ENCODE assay signal across 8 mouse cellular contexts in the genomic region with DNA sequence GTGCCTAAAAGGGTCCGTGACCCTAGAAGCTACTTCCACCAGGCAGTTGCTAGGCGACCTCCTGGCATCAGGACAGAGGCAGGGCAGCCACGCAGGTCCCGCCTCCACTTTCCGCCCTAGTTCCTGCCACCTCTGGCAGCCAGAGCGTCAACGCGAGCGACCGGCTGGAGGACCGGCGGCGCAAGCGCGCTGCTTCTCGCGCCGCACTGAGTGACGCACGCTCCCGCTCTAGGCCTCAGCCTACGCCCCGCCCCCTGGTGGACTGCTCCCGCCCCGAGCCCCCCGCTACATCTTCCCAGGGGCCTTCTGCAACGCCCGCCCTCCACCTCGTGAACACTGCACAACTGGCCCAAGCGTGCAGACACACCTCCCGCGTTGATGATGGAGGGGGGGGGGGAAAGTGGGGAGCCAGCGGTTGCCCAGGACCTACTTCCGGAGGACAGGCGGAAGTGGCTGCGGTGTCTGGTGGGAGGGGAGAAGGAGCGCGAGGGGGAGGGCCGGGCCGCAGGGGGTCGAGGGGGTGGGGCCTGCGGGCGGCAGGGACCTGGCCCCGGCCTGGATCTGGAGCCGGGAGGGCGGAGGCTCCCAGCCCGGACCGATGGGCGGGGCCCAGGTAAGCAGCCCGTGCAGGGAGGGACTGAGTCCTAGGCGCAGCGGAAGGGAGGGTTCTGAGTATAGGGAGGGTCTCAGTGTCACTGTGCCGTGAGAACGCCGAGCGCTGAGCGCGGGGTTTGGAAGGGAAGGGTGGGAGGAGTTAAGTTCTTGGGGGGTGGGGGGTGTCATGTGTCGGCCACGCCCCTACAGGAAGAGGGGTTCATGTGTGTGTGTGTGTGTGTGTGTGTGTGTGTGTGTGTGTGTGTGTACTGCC. TPM values are rescaled to one million over a fixed set of nuclear protein-coding genes. Genes with fewer than 3 reads are reported as not detected.
DNase-seq lines count a peak whose midpoint lies in the region; ATAC-seq and TF ChIP-seq lines count a peak whose summit lies in the region.

Mgat1 (plus strand) TSS at position 465 of the 868 bp plus-strand sequence.

- no peak for TF ChIP-seq EP300 in ES-Bruce4 (IDR thresholded peaks at IDR 0.05; ENCODE audit: insufficient read depth, low read depth, low read length)

- peak; percentile 96 for ATAC-seq in forebrain, embryonic 13.5 days
- ATAC-seq in neutrophil, adult 5-6 weeks (ENCODE audit: extremely low read depth, insufficient number of reproducible peaks, low FRiP score, poor library complexity, severe bottlenecking): peak; percentile 75

- H3K4me2 ChIP-seq in forebrain, embryonic 13.5 days: peak within 1 kb of the TSS; percentile 69

- peak within 1 kb of the TSS; percentile 69 for H3K9ac ChIP-seq in ES-Bruce4 (ENCODE audit: low read depth, poor library complexity, severe bottlenecking)
- peak within 1 kb of the TSS; percentile 78 for H3K9ac ChIP-seq in forebrain, embryonic 13.5 days

- DNase-seq in c-Kit-positive CD71-positive TER-119-positive erythroid progenitor cells, embryonic 14.5 days (ENCODE audit: low spot score): peak; percentile 87
- peak; percentile 95 to 96 for DNase-seq in heart, postnatal 10 days
- no peak for DNase-seq in large intestine, adult 2 months (ENCODE audit: low read depth, low spot score)
- DNase-seq in lung, adult 2 months: peak; percentile 89
- DNase-seq in thymus, adult 18-20 months: peak; percentile 94 to 95

- no peak for TF ChIP-seq CTCF in ES-Bruce4 (IDR thresholded peaks at IDR 0.05; ENCODE audit: low read depth, low read length)
- TF ChIP-seq CTCF in lung, adult 2 months (IDR thresholded peaks at IDR 0.05; ENCODE audit: insufficient read depth, low read length): no peak

- no peaks in the 10 kb centered on the region for H3K27me3 ChIP-seq in ES-Bruce4 (ENCODE audit: control insufficient read depth, insufficient read depth, low read length, poor library complexity, severe bottlenecking)
- no peaks in the 10 kb centered on the region for H3K27me3 ChIP-seq in forebrain, embryonic 13.5 days

- TF ChIP-seq POLR2A in ES-Bruce4 (IDR thresholded peaks at IDR 0.05; ENCODE audit: insufficient read depth, low read length): peak; percentile 60
- TF ChIP-seq POLR2A in lung, adult 2 months (IDR thresholded peaks at IDR 0.05; ENCODE audit: borderline replicate concordance, extremely low read depth, low read depth, low read length): peak; percentile 64; the same call in 1 of the 2 replicates

- peak within 1 kb of the TSS; percentile 90 for H3K27ac ChIP-seq in ES-Bruce4 (ENCODE audit: insufficient read depth, low read length)
- H3K27ac ChIP-seq in forebrain, embryonic 13.5 days: peak within 1 kb of the TSS; percentile 92

- peaks cover 1% of the 10 kb centered on the region for H3K4me1 ChIP-seq in ES-Bruce4 (ENCODE audit: control insufficient read depth, insufficient read depth, low read length)
- H3K4me1 ChIP-seq in forebrain, embryonic 13.5 days: peaks cover 28% of the 10 kb centered on the region
- H3K4me1 ChIP-seq in lung, adult 2 months (ENCODE audit: control insufficient read depth, insufficient read depth, low read length): peaks cover 20% of the 10 kb centered on the region

- H3K36me3 ChIP-seq in ES-Bruce4 (ENCODE audit: control insufficient read depth, insufficient read depth, low read length, poor library complexity, severe bottlenecking): no peaks in the 10 kb centered on the region; the same call in 1 of the 2 replicates
- H3K36me3 ChIP-seq in forebrain, embryonic 13.5 days (ENCODE audit: poor library complexity, severe bottlenecking): no peaks in the 10 kb centered on the region

- peak within 1 kb of the TSS; percentile 93 for H3K4me3 ChIP-seq in ES-Bruce4 (ENCODE audit: low read depth, low read length)
- H3K4me3 ChIP-seq in forebrain, embryonic 13.5 days: peak within 1 kb of the TSS; percentile 65
- H3K4me3 ChIP-seq in lung, adult 2 months (replicated peaks; ENCODE audit: extremely low read depth, low read depth, low read length): peak within 1 kb of the TSS; percentile 81

- H3K9me3 ChIP-seq in ES-Bruce4 (replicated peaks; ENCODE audit: control insufficient read depth, insufficient read depth, low read length, poor library complexity, severe bottlenecking): no peaks in the 10 kb centered on the region
- no peaks in the 10 kb centered on the region for H3K9me3 ChIP-seq in forebrain, embryonic 13.5 days (replicated peaks)

- intact Hi-C loops in heart, postnatal 10 days (cut with DNase I): no loop called here

- WGBS in forebrain, embryonic 13.5 days: under 1% methylated on average over 56 of the region's 60 CpGs
- WGBS in large intestine, adult 2 months: 2% methylated on average over 60 of the region's 60 CpGs
- WGBS in lung, adult 2 months: under 1% methylated on average over 60 of the region's 60 CpGs

RNA-seq across cellular contexts. Expression of gene Mgat1, which starts in this region (rescaled TPM):
- polyA plus RNA-seq in ES-Bruce4 (2011; ENCODE audit: insufficient read depth, insufficient read length, low read depth, missing spikeins): 16.5 and 21.1 TPM in 2 replicates
- polyA plus RNA-seq in forebrain, embryonic 13.5 days (2015; fragmentation: Nextera tagmentation; extraction: Ambion mirVana): 25.5 and 30.6 TPM in 2 replicates
- 10 to 100 TPM; 84.4 to 86.9 TPM for total RNA-seq in heart, postnatal 10 days (2021)
- 120 and 150 TPM in 2 replicates for polyA plus RNA-seq in large intestine, adult 2 months (2012; rRNA removed)
- polyA plus RNA-seq in lung, adult 2 months (2012; rRNA removed): 216 and 218 TPM in 2 replicates
- total RNA-seq in neutrophil, adult 5-6 weeks (2017): 118 and 134 TPM in 2 replicates
